Mouse (Mus musculus): ENCODE data around the gene Abcb1b. TPM values are rescaled to one million over a fixed set of nuclear protein-coding genes. Genes with fewer than 3 reads are reported as not detected.

Gene Abcb1b
- polyA plus RNA-seq, 1 experiment from 2014 or later, result 0.87 TPM

DNA sequence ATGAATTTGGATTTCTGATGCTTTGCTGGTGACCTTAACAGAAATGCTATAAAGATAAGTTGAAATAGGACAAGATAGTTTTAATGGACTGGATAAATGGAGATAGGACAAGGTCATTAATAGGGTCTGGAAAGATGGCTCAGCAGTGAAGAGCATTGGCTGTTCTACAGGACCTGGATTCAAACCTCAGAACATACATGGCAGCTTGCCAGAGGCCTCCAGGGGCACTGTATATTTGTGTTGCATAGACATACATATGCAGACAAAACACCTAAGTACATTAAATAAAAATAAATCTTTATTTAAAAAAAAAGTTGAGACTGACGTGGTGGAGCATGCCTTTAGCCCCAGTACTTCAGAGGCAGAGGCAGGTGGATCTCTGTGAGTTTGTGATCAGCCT is 103.1 kb downstream of the Abcb1b start:
- Histone ChIP-seq H3K4me2 (ENCODE audit: low read length) (no peak overlapping the region), H3K9me3 (ENCODE audit: control insufficient read depth, low read length) (no peaks in the 10 kb centered on the region), H3K36me3 (ENCODE audit: control insufficient read depth, insufficient read depth, low read length) (no peaks in the 10 kb centered on the region), H3K27me3 (ENCODE audit: control insufficient read depth, insufficient read depth, low read length) (no peaks in the 10 kb centered on the region), H3K9ac (replicated peaks; ENCODE audit: low read length) (no peak overlapping the region), H3K4me1 (ENCODE audit: control insufficient read depth, insufficient read depth, low read length) (no peaks in the 10 kb centered on the region), H3K4me3 (replicated peaks; ENCODE audit: low read depth, low read length) (no peak overlapping the region), H3K27ac (replicated peaks; ENCODE audit: low read depth, low read length) (no peak overlapping the region)
- no peak for DNase-seq
- ATAC-seq (ENCODE audit: low FRiP score, low TSS enrichment), result no peak
- 96% methylated on average over 1 of the region's 1 CpGs for WGBS

- no peak overlapping the region for H3K4me2 ChIP-seq (ENCODE audit: low read length)
- WGBS, result 53% methylated on average over 6 of the region's 6 CpGs
- H3K4me1 ChIP-seq (ENCODE audit: control insufficient read depth, insufficient read depth, low read length), result no peaks in the 10 kb centered on the region
- H3K9ac ChIP-seq (replicated peaks; ENCODE audit: low read length), result no peak overlapping the region
- H3K4me3 ChIP-seq (replicated peaks; ENCODE audit: low read depth, low read length), result no peak overlapping the region
- no peak overlapping the region for H3K27ac ChIP-seq (replicated peaks; ENCODE audit: low read depth, low read length)
- ATAC-seq (ENCODE audit: low FRiP score, low TSS enrichment) (no peak), DNase-seq (no peak)
- H3K36me3 ChIP-seq (ENCODE audit: control insufficient read depth, insufficient read depth, low read length), result no peaks in the 10 kb centered on the region
- no peaks in the 10 kb centered on the region for H3K9me3 ChIP-seq (ENCODE audit: control insufficient read depth, low read length)
- H3K27me3 ChIP-seq (ENCODE audit: control insufficient read depth, insufficient read depth, low read length), result no peaks in the 10 kb centered on the region
Observed at GRCm38 (mm10) chr5:8902141-8902817, 104.3 kb downstream of the Abcb1b start.

DNA sequence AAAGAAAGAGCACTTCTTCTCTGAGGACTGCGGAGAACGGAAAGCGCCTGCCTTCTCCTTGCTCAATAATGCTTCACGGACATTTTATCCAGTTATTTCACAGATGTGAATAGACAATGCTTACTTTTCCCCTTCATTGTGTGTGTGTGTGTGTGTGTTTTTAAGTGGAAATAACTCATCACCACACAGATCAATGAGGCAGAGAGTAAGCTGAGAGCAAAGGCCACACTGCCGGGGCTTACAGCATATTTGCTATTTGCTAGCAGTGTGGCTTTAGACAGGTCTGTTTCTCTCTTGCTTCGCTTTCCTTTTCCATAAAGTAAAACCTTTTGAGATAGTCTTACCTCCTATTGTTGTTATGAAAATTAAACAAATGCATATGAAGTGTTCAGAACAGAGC is 106.6 kb downstream of the Abcb1b start:
- Histone ChIP-seq H3K9me3 (ENCODE audit: control insufficient read depth, low read length) (no peaks in the 10 kb centered on the region), H3K36me3 (ENCODE audit: control insufficient read depth, insufficient read depth, low read length) (no peaks in the 10 kb centered on the region), H3K27ac (replicated peaks; ENCODE audit: low read depth, low read length) (no peak overlapping the region), H3K4me1 (ENCODE audit: control insufficient read depth, insufficient read depth, low read length) (no peaks in the 10 kb centered on the region), H3K4me3 (replicated peaks; ENCODE audit: low read depth, low read length) (no peak overlapping the region), H3K4me2 (ENCODE audit: low read length) (no peak overlapping the region), H3K9ac (replicated peaks; ENCODE audit: low read length) (no peak overlapping the region), H3K27me3 (ENCODE audit: control insufficient read depth, insufficient read depth, low read length) (no peaks in the 10 kb centered on the region)
- 35% methylated on average over 6 of the region's 6 CpGs for WGBS
- ATAC-seq (ENCODE audit: low FRiP score, low TSS enrichment), result no peak
- peak; percentile 11 for DNase-seq

DNA sequence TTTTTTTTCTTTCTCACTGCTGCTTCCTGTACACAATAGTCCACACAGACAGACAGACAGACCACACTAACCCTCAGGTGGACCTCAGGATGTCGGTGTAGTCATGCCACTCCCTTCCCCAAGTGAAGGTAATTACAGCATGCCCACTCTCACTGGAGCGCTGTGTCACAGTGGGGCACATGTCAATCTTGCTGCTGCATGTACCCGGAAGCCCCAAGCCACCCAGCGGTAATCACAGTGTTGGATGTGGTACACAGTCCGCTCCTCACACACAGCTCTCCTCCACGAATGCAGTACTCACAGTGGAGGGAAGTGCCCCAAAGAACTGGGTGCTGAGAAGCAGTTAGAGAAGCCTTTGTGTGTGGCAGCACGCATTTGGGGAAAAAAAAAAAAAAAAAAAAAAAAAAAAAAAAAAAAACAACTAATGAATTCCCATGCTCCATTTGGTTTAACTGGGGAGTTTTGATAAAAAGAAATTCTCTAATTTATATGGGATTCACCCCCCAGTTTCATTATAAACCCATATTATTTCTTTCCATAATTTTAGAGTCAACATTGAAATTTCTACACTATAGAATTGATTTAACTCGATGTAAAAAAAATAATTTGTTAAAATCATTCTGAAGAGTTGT is 113.7 kb downstream of the Abcb1b start:
- no peak for ATAC-seq (ENCODE audit: low FRiP score, low TSS enrichment)
- Histone ChIP-seq H3K4me1 (ENCODE audit: control insufficient read depth, insufficient read depth, low read length) (no peaks in the 10 kb centered on the region), H3K36me3 (ENCODE audit: control insufficient read depth, insufficient read depth, low read length) (no peaks in the 10 kb centered on the region), H3K27ac (replicated peaks; ENCODE audit: low read depth, low read length) (no peak overlapping the region), H3K9me3 (ENCODE audit: control insufficient read depth, low read length) (no peaks in the 10 kb centered on the region), H3K4me2 (ENCODE audit: low read length) (no peak overlapping the region), H3K9ac (replicated peaks; ENCODE audit: low read length) (no peak overlapping the region), H3K4me3 (replicated peaks; ENCODE audit: low read depth, low read length) (no peak overlapping the region), H3K27me3 (ENCODE audit: control insufficient read depth, insufficient read depth, low read length) (no peaks in the 10 kb centered on the region)
- no peak for DNase-seq
- WGBS, result 81% methylated on average over 8 of the region's 8 CpGs

Other genes starting within 250 kb of the Abcb1b start
- 49.2 and 59.9 TPM in 2 replicates for gene Rundc3b, start 175.2 kb upstream of the Abcb1b start, polyA plus RNA-seq (2014; fragmentation: Nextera tagmentation; extraction: Ambion mirVana)
- 1.3 and 2.1 TPM in 2 replicates for gene Abcb1a, start 138.1 kb upstream of the Abcb1b start, polyA plus RNA-seq (2014; fragmentation: Nextera tagmentation; extraction: Ambion mirVana)
- gene Abcb4, start 95.6 kb downstream of the Abcb1b start, polyA plus RNA-seq (2014; fragmentation: Nextera tagmentation; extraction: Ambion mirVana), result 0.65 and 1.1 TPM in 2 replicates
- gene Crot, start 199.2 kb downstream of the Abcb1b start, polyA plus RNA-seq (2014; fragmentation: Nextera tagmentation; extraction: Ambion mirVana), result 14.2 and 21.1 TPM in 2 replicates